Mouse (Mus musculus) urinary bladder, postnatal 10 days (tissue): ENCODE results near the gene Mrps27.

Source experiments
- DNase-seq: peaks from one replicate; pipeline ENCODE4 v3.0.0; 2022; ENCODE audit warnings: low spot score

Mrps27 gene

GRCm38 (mm10) chr13:99440228-99440627 lies 95.6 kb downstream of the Mrps27 start:
- DNase-seq = no peak

GRCm38 (mm10) chr13:99441700-99442433 lies 97.3 kb downstream of the Mrps27 start:
- DNase-seq = no peak

GRCm38 (mm10) chr13:99442434-99443249 lies 98.1 kb downstream of the Mrps27 start:
- DNase-seq = no peak

- no peak for DNase-seq
Measured at GRCm38 (mm10) chr13:99443484-99444175, 99.0 kb downstream of the Mrps27 start.

GRCm38 (mm10) chr13:99444431-99444871 lies 99.9 kb downstream of the Mrps27 start:
- no peak for DNase-seq

GRCm38 (mm10) chr13:99444880-99445279 lies 100.3 kb downstream of the Mrps27 start:
- DNase-seq = no peak

GRCm38 (mm10) chr13:99447002-99447401 lies 102.4 kb downstream of the Mrps27 start:
- no peak for DNase-seq

- no peak for DNase-seq
Measured at GRCm38 (mm10) chr13:99447403-99448199, 103.0 kb downstream of the Mrps27 start.

- no peak for DNase-seq
Measured at GRCm38 (mm10) chr13:99448278-99448677, 103.7 kb downstream of the Mrps27 start.

GRCm38 (mm10) chr13:99449547-99449946 lies 105.0 kb downstream of the Mrps27 start:
- DNase-seq = no peak

GRCm38 (mm10) chr13:99450766-99451165 lies 106.2 kb downstream of the Mrps27 start:
- DNase-seq = no peak

- no peak for DNase-seq
Measured at GRCm38 (mm10) chr13:99451276-99451675, 106.7 kb downstream of the Mrps27 start.

GRCm38 (mm10) chr13:99452444-99452843 lies 107.9 kb downstream of the Mrps27 start:
- no peak for DNase-seq

GRCm38 (mm10) chr13:99454977-99455376 lies 110.4 kb downstream of the Mrps27 start:
- DNase-seq = no peak

- DNase-seq = no peak
Measured at GRCm38 (mm10) chr13:99458658-99459386, 114.2 kb downstream of the Mrps27 start.

- DNase-seq = no peak
Measured at GRCm38 (mm10) chr13:99459612-99460011, 115.0 kb downstream of the Mrps27 start.

- no peak for DNase-seq
Measured at GRCm38 (mm10) chr13:99461886-99462285, 117.3 kb downstream of the Mrps27 start.

GRCm38 (mm10) chr13:99464551-99464950 lies 120.0 kb downstream of the Mrps27 start:
- no peak for DNase-seq
